Mouse (Mus musculus) spleen, adult 18-20 months (tissue): ENCODE results near the gene Zfp580.
"Not testable (repeated sequence)": the region's sequence is repeated elsewhere in the genome, so short reads cannot be mapped to it uniquely, and the experiment has no call there.

Experiments
- DNase-seq, 2 experiments: peaks; one replicate each; pipeline ENCODE4 v3.0.0; 2022; ENCODE audit warnings: mixed read lengths in 2 of 2

Zfp580 gene

GRCm38 (mm10) chr7:5073586-5073985 is 22.2 kb downstream of the Zfp580 start:
- no peak for DNase-seq

GRCm38 (mm10) chr7:5074984-5075383 is 23.6 kb downstream of the Zfp580 start:
- no peak for DNase-seq

GRCm38 (mm10) chr7:5076931-5077330 is 25.6 kb downstream of the Zfp580 start:
- no peak for DNase-seq

GRCm38 (mm10) chr7:5079365-5080009 is 28.1 kb downstream of the Zfp580 start:
- DNase-seq, result not testable (repeated sequence)

- peak; percentile 91 to 92 for DNase-seq
Measured at GRCm38 (mm10) chr7:5080010-5080751, 28.8 kb downstream of the Zfp580 start, which contains the start of gene Epn1. Epn1 (plus strand) TSS chr7:5080235.

GRCm38 (mm10) chr7:5080815-5081214 is 29.5 kb downstream of the Zfp580 start:
- DNase-seq, result no peak

- no peak for DNase-seq
Measured at GRCm38 (mm10) chr7:5081241-5081640, 29.9 kb downstream of the Zfp580 start.

GRCm38 (mm10) chr7:5081939-5082338 is 30.6 kb downstream of the Zfp580 start:
- DNase-seq, result no peak

GRCm38 (mm10) chr7:5083325-5084105 is 32.2 kb downstream of the Zfp580 start:
- peak; percentile 42 to 46 for DNase-seq

GRCm38 (mm10) chr7:5085512-5085911 is 34.2 kb downstream of the Zfp580 start:
- no peak for DNase-seq

- no peak for DNase-seq
Measured at GRCm38 (mm10) chr7:5086921-5087440, 35.6 kb downstream of the Zfp580 start.

- no peak for DNase-seq
Measured at GRCm38 (mm10) chr7:5087886-5088285, 36.5 kb downstream of the Zfp580 start.

GRCm38 (mm10) chr7:5089853-5090252 is 38.5 kb downstream of the Zfp580 start:
- DNase-seq, result no peak

- no peak for DNase-seq
Measured at GRCm38 (mm10) chr7:5091008-5091728, 39.8 kb downstream of the Zfp580 start.

- DNase-seq, result no peak
Measured at GRCm38 (mm10) chr7:5092381-5092780, 41.0 kb downstream of the Zfp580 start.

GRCm38 (mm10) chr7:5092831-5093510 is 41.6 kb downstream of the Zfp580 start:
- DNase-seq, result no peak

- no peak for DNase-seq
Measured at GRCm38 (mm10) chr7:5098769-5099168, 47.4 kb downstream of the Zfp580 start.

- DNase-seq, result no peak
Measured at GRCm38 (mm10) chr7:5099796-5100195, 48.5 kb downstream of the Zfp580 start.

- DNase-seq, result peak; percentile 43 to 44
Measured at GRCm38 (mm10) chr7:5101066-5101663, 49.8 kb downstream of the Zfp580 start.

- no peak for DNase-seq
Measured at GRCm38 (mm10) chr7:5102564-5102963, 51.2 kb downstream of the Zfp580 start.
